Mouse (Mus musculus) embryonic facial prominence, embryonic 14.5 days (tissue): ENCODE data around the gene Prr30. TPM values are rescaled to one million over a fixed set of nuclear protein-coding genes. Genes with fewer than 3 reads are reported as not detected.
"Not testable (repeated sequence)": the region's sequence is repeated elsewhere in the genome, so short reads cannot be mapped to it uniquely, and the experiment has no call there.

Source experiments
- ATAC-seq: fragments of 200-750 bp; cut with Nextera tagmentation; 2 replicates; pipeline ENCODE4 v1.8.0; 2017; ENCODE audit warnings: low read depth, moderate number of reproducible peaks, moderate TSS enrichment
- DNase-seq: peaks from one replicate; pipeline ENCODE4 v3.0.0-alpha.2; 2015; ENCODE audit warnings: low spot score
- H3K27ac ChIP-seq: fragments of 300-500 bp; sonication (generic); replicated peaks from 2 replicates; pipeline ENCODE4 v1.5.1; 2014; ENCODE audit warnings: low read depth, mild to moderate bottlenecking, low read length, moderate library complexity
- H3K27me3 ChIP-seq: fragments of 300-500 bp; sonication (generic); replicated peaks from 2 replicates; pipeline ENCODE4 v1.6.1; 2014; ENCODE audit warnings: low read length; ENCODE audit not compliant: control insufficient read depth, insufficient read depth
- H3K36me3 ChIP-seq: fragments of 300-500 bp; sonication (generic); 2 replicates; pipeline ENCODE4 v1.6.1; 2014; ENCODE audit warnings: low read length, mixed read lengths; ENCODE audit not compliant: control insufficient read depth, insufficient read depth
- H3K4me1 ChIP-seq: fragments of 300-500 bp; sonication (generic); 2 replicates; pipeline ENCODE4 v1.6.1; 2014; ENCODE audit warnings: antibody characterized with exemption, low read length; ENCODE audit not compliant: control insufficient read depth, insufficient read depth
- H3K4me2 ChIP-seq: fragments of 300-500 bp; sonication (generic); 2 replicates; pipeline ENCODE4 v1.6.1; 2014; ENCODE audit warnings: low read depth, mild to moderate bottlenecking, low read length, moderate library complexity, mixed read lengths
- H3K4me3 ChIP-seq: fragments of 300-500 bp; sonication (generic); 2 replicates; pipeline ENCODE4 v1.5.1; 2014; ENCODE audit warnings: low read depth, mild to moderate bottlenecking, low read length
- H3K9ac ChIP-seq: fragments of 300-500 bp; sonication (generic); 2 replicates; pipeline ENCODE4 v1.6.1; 2014; ENCODE audit warnings: low read depth, mild to moderate bottlenecking, low read length, moderate library complexity, mixed read lengths
- H3K9me3 ChIP-seq: fragments of 300-500 bp; sonication (generic); 2 replicates; pipeline ENCODE4 v1.6.1; 2016; ENCODE audit warnings: low read length; ENCODE audit not compliant: control insufficient read depth
- WGBS: fragments of 180-500 bp; shearing (Covaris S2); extraction: QIAGEN DNeasy Blood & Tissue Kit; methylation state at CpG from one replicate; pipeline ENCODE4 v1.1.7; 2014; 5-methylcytosine and 5-hydroxymethylcytosine counted together
- polyA plus RNA-seq: library from polyadenylated mRNA; unstranded; fragments of >200 nt; fragmentation: Nextera tagmentation; extraction: Ambion mirVana; gene quantifications from 2 replicates; pipeline ENCODE4 v1.2.1, GENCODE M21; 2014

Gene Prr30
- polyA plus RNA-seq: not detected in 2 replicates

DNA sequence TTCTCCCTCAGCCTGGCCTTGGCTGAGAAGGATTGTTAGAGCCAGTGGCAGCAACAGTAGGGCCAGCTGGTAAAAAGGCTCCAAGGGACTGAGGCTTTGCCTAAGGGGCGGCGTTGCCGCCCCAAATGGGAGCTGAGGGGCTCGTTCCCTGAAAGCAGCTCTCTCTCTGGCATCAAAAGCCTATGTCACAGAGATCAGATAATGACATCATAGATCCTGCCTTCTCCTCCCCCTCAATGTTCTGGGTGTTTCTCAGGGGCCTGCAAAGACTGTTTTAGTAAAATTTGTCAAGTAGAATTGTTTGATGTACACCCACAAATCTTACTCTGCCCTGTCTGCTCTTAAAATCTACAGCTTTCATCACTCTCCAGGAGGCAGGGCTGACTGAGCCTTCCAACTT lies at the start of gene Prr30:
TSS of gene Prr30 (minus strand) at position 101 of the 400 bp plus-strand sequence.
- Histone ChIP-seq H3K36me3 (no peaks in the 10 kb centered on the region), H3K4me3 (no peak within 1 kb of the TSS), H3K27ac (no peak within 1 kb of the TSS), H3K9me3 (no peaks in the 10 kb centered on the region), H3K4me2 (no peak within 1 kb of the TSS), H3K4me1 (no peaks in the 10 kb centered on the region), H3K27me3 (no peaks in the 10 kb centered on the region), H3K9ac (no peak within 1 kb of the TSS)
- 71% methylated on average over 4 of the region's 4 CpGs for WGBS
- ATAC-seq (no peak), DNase-seq (no peak)

DNA sequence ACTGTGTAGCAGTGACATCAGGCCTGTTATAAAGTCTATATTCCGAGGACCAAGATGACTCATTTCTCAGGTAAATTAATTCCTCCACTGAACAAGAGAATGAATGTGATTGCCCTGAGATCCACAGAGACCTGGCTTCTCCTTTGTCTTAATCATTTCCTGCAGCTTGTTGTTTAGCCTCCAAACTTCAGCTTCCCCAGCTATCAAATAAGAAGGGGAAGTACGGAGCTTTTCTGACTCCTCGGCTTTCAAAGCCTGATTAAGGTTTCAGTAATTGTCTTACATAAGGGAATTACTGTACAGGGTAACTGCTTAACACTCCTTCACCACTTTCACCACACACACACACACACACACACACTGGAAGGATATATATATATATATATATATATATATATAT lies 46.7 kb upstream of the Prr30 start:
- Histone ChIP-seq H3K36me3 (no peaks in the 10 kb centered on the region), H3K9ac (no peak overlapping the region), H3K27me3 (no peaks in the 10 kb centered on the region), H3K4me2 (no peak overlapping the region), H3K27ac (no peak overlapping the region), H3K4me1 (no peaks in the 10 kb centered on the region), H3K4me3 (no peak overlapping the region), H3K9me3 (no peaks in the 10 kb centered on the region)
- DNase-seq: no peak
- 66% methylated on average over 3 of the region's 3 CpGs for WGBS
- no peak for ATAC-seq

DNA sequence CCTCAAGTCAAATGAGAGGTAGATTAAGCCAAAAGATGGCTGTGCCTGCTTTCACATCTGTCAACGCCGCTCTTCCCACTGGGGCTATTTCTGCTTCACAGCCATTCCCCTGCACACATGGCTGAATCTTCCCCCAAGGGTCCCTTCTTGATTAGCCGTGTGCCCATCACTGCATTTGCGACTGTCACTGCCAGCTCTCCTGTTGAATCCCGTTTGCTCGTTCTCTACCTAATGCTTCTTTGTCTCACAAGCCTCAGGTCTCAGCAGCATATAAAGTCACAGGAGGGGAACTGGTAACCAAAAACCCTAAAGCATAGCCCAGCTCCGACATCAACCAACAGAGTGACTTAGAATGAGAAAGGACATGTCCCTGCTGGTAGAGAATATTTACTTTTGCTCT lies 45.6 kb upstream of the Prr30 start:
- WGBS: 52% methylated on average over 7 of the region's 7 CpGs
- no peak for ATAC-seq

DNA sequence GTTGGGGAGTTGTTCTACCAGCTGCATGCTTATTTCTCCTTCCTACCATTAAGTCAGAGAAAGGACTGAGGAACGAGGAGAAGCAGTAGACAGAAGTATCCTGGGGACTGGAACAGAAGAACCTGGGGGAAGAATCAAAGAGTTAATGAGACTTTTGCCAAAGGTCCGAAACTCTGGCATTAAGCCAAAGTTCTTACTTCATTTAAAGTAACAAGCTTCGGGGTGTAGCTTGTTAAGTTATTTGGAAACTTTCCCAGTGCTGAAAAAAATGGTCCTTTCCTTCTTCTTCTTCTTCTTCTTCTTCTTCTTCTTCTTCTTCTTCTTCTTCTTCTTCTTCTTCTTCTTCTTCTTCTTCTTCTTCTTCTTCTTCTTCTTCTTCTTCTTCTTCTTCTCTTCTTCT lies 44.3 kb upstream of the Prr30 start:
- H3K27ac ChIP-seq, H3K27me3 ChIP-seq, H3K9me3 ChIP-seq, H3K4me3 ChIP-seq, ATAC-seq, H3K4me2 ChIP-seq, DNase-seq, H3K9ac ChIP-seq, H3K4me1 ChIP-seq, H3K36me3 ChIP-seq: not testable (repeated sequence)
- 52% methylated on average over 3 of the region's 3 CpGs for WGBS

More for the DNA sequence above, 45.6 kb upstream of the Prr30 start:
- H3K27ac ChIP-seq: no peak overlapping the region
- H3K9ac ChIP-seq: no peak overlapping the region
- H3K4me2 ChIP-seq: no peak overlapping the region
- no peaks in the 10 kb centered on the region for H3K9me3 ChIP-seq
- no peaks in the 10 kb centered on the region for H3K4me1 ChIP-seq
- no peak overlapping the region for H3K4me3 ChIP-seq
- H3K27me3 ChIP-seq: no peaks in the 10 kb centered on the region
- peak; percentile 21 for DNase-seq
- no peaks in the 10 kb centered on the region for H3K36me3 ChIP-seq

DNA sequence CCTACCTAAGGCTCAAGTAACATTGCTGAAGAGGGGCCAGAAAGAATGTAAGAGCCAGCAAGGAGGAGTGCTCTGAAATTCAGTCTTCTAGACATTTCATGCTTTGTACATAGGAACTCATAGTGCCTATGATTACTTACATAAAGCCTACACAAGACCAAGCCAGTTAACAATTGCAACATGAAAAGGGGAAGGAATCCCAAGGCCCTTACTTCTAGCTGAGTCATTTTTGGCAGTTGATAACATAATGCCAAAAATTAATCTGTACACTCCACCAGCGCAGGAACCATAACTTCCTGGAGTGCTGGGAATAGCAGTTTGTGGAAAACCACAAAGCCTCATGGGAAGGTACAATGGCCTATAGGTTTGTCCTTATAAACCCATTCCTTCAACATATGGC lies 37.8 kb upstream of the Prr30 start:
- H3K36me3 ChIP-seq: no peaks in the 10 kb centered on the region
- no peak for ATAC-seq
- no peak overlapping the region for H3K4me2 ChIP-seq
- H3K4me3 ChIP-seq: no peak overlapping the region
- DNase-seq: no peak
- WGBS: 84% methylated on average over 1 of the region's 1 CpGs
- H3K27ac ChIP-seq: no peak overlapping the region
- H3K9me3 ChIP-seq: 0 out of 2 replicates have a peak, but pooled peaks cover 7% of the 10 kb centered on the region
- no peaks in the 10 kb centered on the region for H3K4me1 ChIP-seq
- H3K27me3 ChIP-seq: no peaks in the 10 kb centered on the region
- H3K9ac ChIP-seq: no peak overlapping the region

DNA sequence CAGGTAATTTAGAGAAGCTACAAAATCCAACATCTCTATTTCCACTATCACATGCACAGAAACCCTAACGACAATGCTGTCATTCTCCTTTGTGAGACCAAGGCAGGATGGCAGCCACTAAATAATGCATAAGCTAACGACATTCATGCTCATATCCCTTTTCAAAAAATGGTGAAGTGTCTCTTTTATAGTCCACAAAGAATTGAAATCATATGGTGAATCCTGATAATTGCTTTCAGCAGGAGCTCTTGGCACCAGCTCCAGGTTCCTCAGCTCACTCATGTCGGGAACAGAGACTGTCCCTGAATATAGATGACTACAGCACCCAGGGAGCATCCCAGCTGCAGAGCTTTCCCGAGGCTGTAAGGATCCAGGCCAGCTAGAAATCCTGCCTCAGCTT lies 28.9 kb upstream of the Prr30 start:
- H3K4me2 ChIP-seq: no peak overlapping the region
- ATAC-seq (no peak), DNase-seq (peak; percentile 77)
- no peaks in the 10 kb centered on the region for H3K4me1 ChIP-seq
- no peak overlapping the region for H3K4me3 ChIP-seq
- H3K9me3 ChIP-seq: no peaks in the 10 kb centered on the region
- no peak overlapping the region for H3K9ac ChIP-seq
- H3K27ac ChIP-seq: no peak overlapping the region
- 43% methylated on average over 4 of the region's 4 CpGs for WGBS
- H3K27me3 ChIP-seq: no peaks in the 10 kb centered on the region
- no peaks in the 10 kb centered on the region for H3K36me3 ChIP-seq

DNA sequence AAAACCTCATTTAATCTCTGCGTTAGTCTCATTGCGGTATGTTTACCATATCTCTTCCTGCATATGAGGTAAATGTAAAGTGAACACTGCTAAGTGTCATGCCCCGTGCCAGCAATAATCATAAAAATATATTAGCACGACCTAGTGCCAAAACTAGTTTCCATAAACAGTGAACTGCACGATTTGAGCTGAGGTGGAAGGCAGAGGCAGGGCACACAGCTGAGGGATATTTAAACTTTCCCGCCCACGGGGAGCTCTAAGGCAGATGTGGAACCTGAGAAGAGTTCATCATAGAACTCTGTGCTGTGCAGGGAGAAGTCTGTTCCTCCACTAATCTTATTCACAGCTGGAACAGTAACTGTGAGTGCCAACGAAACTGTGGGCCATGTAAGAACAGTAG lies 22.2 kb upstream of the Prr30 start:
- ATAC-seq: 0 out of 2 replicates have a peak, but pooled peaks have one; percentile 30

DNA sequence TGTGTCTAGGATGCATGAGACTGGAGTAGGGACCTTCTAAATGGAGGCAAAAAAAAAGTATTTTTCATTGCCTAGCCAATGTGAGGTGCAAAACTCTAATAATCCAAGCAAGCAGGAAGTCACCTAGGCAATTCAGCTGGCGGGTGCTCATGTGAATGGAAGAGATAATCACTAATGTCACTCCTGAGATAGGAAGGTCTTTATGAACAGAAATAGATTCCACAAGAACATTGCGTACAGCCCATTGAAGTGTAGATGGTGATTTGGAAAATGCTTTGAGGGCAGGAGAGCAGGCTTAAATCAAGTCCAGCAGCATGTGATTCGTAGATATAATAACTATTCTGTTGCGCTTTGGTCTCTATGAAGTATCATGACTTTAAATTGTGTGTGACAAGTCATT lies 27.9 kb downstream of the Prr30 start:
- Histone ChIP-seq H3K27ac (no peak overlapping the region), H3K4me1 (no peaks in the 10 kb centered on the region), H3K9ac (no peak overlapping the region), H3K27me3 (no peaks in the 10 kb centered on the region), H3K36me3 (no peaks in the 10 kb centered on the region), H3K4me3 (no peak overlapping the region), H3K4me2 (no peak overlapping the region), H3K9me3 (no peaks in the 10 kb centered on the region)
- ATAC-seq: no peak
- DNase-seq: no peak
- WGBS: 85% methylated on average over 4 of the region's 4 CpGs

More for the DNA sequence above, 22.2 kb upstream of the Prr30 start:
- Histone ChIP-seq H3K4me1 (no peaks in the 10 kb centered on the region), H3K36me3 (no peaks in the 10 kb centered on the region), H3K27ac (no peak overlapping the region), H3K4me3 (no peak overlapping the region), H3K27me3 (no peaks in the 10 kb centered on the region), H3K9ac (no peak overlapping the region), H3K4me2 (no peak overlapping the region), H3K9me3 (no peaks in the 10 kb centered on the region)
- WGBS: 52% methylated on average over 8 of the region's 8 CpGs
- DNase-seq: peak; percentile 61
